Mouse (Mus musculus): ENCODE measurements around the gene Dmp1. TPM values are rescaled to one million over a fixed set of nuclear protein-coding genes. Genes with fewer than 3 reads are reported as not detected.

Dmp1 gene
- not detected for polyA plus RNA-seq (2017; shearing (Covaris generic))

DNA sequence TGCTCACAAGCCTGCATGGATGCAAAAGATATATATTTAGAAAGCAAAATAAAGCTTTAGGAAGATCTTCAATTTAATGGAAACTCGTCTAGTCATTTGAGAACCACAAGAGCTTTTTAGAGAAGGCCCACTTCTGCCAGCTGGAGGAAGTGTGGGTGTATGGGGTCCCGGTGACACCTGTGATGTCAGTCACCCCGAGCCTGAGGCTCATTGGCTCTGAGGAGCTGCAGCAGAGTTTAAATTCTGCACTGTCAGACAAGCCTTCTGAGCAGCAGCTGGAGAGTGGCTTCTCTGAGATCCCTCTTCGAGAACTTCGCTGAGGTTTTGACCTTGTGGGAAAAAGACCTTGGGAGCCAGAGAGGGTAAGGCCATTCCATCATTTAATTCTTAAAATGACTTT is at the start of gene Dmp1:
TSS of gene Dmp1 (plus strand) at position 263 of the 400 bp plus-strand sequence.

DNA sequence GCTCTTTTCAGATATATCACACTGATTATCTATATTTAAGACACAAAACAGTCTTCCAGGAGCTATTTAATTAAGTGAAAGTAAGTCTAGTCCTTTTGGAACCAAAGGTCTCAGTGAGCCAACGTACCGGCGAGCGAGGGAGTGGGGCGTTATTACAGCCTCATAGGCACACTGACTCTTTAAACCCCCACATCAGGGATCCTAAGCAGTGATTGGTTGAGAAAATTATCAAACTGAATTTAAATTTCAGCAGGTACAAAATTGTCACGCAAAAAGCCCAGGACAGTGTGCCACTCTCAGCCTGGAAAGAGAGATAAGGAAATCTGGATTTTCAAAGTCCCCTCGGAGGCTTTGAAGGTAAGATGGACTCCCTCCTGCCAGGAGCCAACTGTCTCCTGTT is 32.0 kb upstream of the Dmp1 start, which contains the start of gene Dspp:
TSS of gene Dspp (plus strand) at position 301 of the 400 bp plus-strand sequence.

Other genes starting within 250 kb of the Dmp1 start
- gene Hsd17b13, start 225.2 kb upstream of the Dmp1 start, polyA plus RNA-seq (2017; shearing (Covaris generic)) = not detected
- 2.4 TPM for gene Hsd17b11, start 180.7 kb upstream of the Dmp1 start, polyA plus RNA-seq (2017; shearing (Covaris generic))
- 46.1 TPM for gene Nudt9, start 156.3 kb upstream of the Dmp1 start, polyA plus RNA-seq (2017; shearing (Covaris generic))
- not detected for gene Gm17660, start 125.0 kb upstream of the Dmp1 start, polyA plus RNA-seq (2017; shearing (Covaris generic))
- gene Sparcl1, start 88.9 kb upstream of the Dmp1 start, polyA plus RNA-seq (2017; shearing (Covaris generic)) = not detected
- gene Dspp, start 31.9 kb upstream of the Dmp1 start, polyA plus RNA-seq (2017; shearing (Covaris generic)) = not detected
- not detected for gene Ibsp, start 96.6 kb downstream of the Dmp1 start, polyA plus RNA-seq (2017; shearing (Covaris generic))
- not detected for gene Mepe, start 122.7 kb downstream of the Dmp1 start, polyA plus RNA-seq (2017; shearing (Covaris generic))
- 0.35 TPM for gene Spp1, start 232.5 kb downstream of the Dmp1 start, polyA plus RNA-seq (2017; shearing (Covaris generic))

Data from effector memory CD4-positive, alpha-beta T cell, adult 5 months (primary cell).